Mouse (Mus musculus): Measurements from ENCODE around the gene Fgr. TPM values are rescaled to one million over a fixed set of nuclear protein-coding genes. Genes with fewer than 3 reads are reported as not detected.

Fgr gene
- total RNA-seq, 2 experiments from 2014 or later = 0.26 to 0.59 TPM

- no peak for DNase-seq (ENCODE audit: low spot score in 2 of 2)
These were observed 41.2 kb downstream of the Fgr start for GRCm38 (mm10) chr4:133014896-133015709.

DNA sequence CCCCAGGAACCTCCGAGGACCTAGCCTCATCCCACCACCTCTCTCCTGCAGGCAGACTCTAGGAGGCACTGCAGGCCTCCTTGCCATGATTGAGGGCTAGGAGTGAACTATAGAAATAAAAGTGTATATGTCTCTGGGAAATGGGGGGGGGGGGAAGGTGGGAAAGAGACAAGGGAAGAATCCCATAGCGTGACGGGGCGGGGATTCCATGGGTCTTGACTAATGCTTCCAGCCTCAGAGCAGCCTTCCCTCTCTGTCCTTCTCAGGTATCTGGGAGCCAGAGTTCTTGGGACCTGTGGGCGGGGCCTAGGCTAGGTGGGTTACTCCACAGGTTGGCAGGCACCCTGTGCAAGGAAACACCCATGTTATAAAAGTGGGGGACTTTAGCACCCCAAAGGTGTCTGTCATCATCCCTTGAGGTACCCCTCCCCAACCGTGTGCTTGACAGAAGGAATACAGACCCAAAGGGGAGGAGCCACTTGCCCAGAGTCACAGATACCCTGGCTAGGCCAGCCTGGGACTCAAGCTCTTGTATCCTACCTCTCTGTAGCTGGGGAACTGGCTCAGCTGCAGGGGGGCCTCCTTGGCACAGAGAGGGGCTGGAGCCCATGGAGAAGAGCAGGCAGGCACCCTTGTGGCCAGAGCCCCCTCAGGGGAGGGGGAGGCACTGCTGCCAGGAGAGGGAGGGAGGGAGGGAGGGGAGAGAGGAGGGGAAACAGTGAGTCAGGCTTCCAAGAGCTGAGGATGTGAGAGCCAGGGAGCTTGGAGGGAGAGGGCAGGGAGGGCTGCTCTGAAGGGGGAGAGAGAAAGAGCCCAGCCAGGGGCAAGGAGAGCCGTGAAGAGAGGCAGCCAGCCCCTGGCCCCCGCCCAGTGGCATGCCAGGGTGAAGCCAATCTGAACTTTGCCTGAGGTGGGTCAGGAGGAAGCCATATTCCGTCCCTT, 42.1 kb downstream of the Fgr start:
- no peak for DNase-seq (ENCODE audit: low spot score in 2 of 2)

GRCm38 (mm10) chr4:133016677-133017415, 43.0 kb downstream of the Fgr start:
- peak in 1 of 2 experiments; percentile 67 for DNase-seq (ENCODE audit: low spot score in 2 of 2)

DNA sequence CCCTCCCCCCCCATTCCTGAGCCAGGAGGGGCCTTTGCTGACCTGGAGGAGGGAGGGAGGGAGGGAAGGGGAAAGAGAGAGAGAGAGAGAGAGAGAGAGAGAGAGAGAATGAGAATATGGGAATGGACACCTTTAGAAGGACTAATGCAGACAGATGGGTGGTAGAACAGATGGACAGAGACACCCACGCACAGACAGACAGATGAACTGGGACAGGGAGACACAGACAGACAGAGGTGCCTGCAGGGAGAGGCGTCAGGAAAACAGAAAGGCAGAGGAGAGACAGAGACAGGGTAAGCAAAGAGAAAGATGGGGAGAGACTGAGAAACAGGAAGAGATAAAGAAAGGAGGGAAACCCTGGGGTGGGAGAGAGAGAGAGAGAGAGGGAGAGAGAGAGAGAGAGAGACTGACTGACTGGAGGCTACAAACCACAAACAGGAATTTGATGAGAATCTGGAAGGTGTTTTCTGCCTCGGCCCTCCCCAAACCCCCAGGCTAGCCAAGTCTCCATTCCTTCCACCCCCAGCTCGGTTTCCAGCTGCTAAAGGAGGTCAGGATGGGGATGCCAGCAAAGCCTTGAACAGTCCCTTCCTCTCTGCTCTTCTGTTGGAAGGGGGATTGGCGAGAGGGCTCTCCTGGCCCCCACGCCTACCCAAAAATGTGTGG, 43.8 kb downstream of the Fgr start:
- DNase-seq (ENCODE audit: low spot score in 2 of 2) = peak in 1 of 2 experiments; percentile 74

GRCm38 (mm10) chr4:133018263-133018798, 44.4 kb downstream of the Fgr start:
- DNase-seq (ENCODE audit: low spot score in 2 of 2) = no peak

GRCm38 (mm10) chr4:133020721-133021120, 46.8 kb downstream of the Fgr start:
- no peak for DNase-seq (ENCODE audit: low spot score in 2 of 2)

DNA sequence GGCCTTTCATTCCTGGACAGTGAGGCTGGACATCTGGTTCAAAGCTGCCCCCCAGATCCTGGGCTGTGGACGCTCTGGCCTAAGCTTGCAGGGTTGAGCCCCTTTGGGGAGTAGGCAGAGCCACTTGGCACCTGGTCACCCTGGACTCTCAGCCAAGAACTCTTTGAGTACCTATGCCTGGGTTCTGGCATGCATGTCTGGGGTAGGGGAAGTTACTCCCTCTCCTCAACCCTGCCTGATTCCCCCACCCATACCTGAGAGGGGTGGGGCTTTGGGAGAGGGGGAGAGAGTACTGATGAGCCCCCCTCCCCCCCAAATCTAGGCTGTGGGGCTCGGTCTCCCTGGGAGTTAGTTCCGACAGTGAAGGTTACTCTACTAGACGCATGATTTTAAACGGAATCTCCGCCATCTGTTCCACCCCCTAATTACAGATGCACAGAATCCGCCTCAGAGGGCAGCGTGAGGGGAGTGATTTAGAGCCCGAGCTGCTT, 47.3 kb downstream of the Fgr start:
- DNase-seq (ENCODE audit: low spot score in 2 of 2) = no peak

DNA sequence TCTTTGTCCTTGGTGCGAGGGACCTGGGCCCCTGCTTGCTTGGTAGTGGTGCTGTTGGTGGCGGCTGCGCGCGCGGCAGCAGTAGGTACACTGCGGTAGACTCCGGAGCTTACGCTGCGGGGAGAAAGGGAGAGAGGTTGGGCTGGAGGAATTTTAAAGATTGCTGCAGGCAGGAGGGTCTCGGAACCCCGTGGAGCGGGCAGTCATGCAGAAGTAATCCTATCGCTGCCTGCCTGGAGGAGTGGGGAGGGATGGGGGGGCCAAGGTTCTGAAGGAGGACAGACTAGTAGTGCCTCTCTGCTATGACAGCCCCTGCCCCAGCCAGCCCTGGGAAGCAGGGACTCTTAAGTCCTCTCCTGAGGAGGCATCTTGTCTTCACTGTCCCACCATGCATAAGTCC, 48.3 kb downstream of the Fgr start:
- no peak for DNase-seq (ENCODE audit: low spot score in 2 of 2)

DNA sequence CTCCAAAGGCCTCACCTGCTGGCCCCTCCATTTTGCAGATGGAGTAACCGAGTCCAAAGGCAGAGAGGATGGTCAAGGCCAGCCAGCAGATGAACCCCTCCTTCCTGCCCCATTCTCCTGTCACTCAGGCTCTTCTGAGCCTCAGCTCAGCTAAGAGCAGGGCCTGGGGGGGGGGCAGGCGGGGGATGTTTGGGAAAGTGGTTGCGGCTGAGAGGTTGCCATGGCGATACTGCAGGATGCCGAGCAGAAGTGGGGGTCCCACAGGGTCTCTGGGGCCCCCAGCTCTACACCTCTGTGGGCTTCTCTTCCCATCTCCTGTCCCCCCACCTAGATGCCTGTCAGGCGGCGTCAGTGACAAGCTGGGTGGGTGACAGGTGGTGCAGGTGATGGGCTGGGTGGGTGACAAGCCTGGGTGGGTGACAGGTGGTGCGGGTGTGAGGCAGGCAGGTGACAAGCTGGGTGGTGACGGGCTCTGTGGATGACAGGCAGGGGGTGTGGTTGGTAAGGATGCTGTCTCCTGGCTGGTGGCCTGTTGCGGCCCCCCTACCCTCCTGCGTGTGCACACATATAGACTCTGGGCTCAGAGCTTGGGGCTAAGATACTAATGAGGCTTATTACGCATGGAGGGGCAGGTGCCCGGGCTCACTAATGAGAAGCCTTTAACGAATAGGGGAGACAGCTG, 49.2 kb downstream of the Fgr start:
- DNase-seq (ENCODE audit: low spot score in 2 of 2) = no peak

DNA sequence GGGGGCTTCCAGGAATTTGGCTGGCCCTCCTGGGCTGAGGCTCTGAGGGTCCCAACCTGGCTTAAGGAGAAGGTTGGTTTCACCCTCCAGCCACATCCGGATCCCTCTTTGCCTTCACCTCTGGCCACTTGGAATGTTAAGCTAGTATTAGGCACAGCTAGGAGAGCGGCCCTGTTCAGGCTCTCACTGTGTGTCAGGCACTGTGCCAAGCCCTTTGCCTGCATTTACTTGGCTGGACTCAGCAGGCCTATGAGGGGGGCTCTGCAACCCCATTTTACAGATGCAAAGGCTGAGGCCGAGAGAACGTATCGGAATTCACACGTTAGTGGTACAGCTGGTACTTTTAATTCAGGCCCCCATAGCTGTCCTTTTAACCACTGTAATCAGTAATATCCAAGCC, 49.7 kb downstream of the Fgr start:
- DNase-seq (ENCODE audit: low spot score in 2 of 2) = no peak

DNA sequence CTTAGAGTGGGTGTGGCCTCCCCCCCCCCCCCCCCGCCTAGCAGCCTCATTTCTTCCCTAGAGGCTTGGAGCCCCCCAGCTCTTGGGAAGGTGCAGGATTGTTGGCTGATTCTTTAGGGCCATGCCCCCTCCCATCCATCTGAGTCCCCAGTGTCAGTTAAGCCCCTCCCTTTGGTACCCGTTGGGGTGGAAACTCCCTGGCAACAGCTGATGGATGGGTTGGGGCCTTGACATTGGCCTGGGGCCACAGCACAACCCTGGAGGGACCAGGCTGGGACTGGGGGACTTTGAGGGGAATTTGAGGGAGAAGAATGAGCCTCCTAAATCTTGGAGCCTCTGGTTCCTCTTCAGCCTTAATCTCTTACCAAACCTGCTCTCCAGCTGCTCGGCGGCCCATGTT, 50.5 kb downstream of the Fgr start:
- DNase-seq (ENCODE audit: low spot score in 2 of 2) = no peak

DNA sequence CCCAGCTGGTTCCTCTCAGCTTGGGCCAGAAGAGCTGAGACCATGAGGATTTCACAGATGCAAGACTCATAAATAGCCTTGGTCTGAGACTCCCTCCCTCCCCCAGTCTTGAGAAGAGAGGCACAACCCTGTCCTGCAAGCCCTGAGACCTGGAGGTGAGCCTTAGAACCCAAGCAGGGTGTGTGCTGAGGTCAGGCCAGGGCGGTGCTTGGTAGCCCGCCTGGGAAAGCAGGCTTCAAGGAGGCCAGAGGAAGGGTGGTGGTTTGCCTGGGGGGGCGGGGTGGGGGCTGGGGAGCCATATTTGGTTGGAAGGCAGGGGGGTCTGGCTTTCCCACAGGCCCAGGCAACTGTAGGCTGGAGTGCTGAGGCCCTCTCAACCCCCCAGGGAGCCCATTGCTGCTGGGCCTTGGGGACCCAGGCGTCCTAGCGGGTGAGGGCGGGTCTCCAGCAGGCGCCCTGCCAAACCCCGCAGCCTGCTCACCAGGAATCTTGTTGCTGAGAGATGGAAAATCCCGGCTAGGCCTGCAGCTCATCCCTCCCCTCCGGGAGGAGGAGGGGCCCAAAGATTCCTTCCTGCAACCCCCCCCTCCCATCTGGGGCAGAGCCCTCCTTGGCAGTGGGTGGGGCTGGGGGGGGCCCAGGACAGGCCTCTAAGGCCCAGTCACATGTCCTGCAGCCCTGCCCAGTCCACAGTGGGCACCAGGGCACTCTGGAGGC, 51.2 kb downstream of the Fgr start:
- no peak for DNase-seq (ENCODE audit: low spot score in 2 of 2)

GRCm38 (mm10) chr4:133026272-133026671, 52.4 kb downstream of the Fgr start:
- no peak for DNase-seq (ENCODE audit: low spot score in 2 of 2)

DNA sequence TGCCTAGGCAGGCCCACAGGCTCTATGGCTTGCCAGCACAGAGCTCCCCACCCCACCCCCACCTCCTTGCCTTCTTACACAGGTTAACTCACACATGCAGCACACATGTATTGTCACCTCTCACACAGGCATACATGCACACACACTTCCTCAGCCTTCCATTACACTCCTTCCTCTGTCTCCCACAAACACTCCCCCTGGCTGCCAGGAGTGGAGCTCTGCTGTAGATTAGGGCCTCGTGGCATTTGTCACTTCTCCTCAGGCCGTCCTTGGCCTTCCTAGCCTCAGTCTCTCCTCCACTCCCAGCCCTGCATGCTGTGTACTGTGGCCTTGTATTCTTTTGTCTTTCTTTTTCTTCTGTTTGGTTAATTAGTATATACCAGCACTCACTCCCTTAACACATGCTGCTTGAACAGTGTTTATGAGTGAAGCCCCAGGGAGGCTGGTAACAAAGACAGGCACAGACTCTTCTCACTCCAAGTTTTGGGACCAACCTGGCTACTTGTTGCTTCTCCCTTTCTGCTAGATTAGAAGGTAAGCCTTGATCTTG, 53.0 kb downstream of the Fgr start:
- no peak for DNase-seq (ENCODE audit: low spot score in 2 of 2)

DNA sequence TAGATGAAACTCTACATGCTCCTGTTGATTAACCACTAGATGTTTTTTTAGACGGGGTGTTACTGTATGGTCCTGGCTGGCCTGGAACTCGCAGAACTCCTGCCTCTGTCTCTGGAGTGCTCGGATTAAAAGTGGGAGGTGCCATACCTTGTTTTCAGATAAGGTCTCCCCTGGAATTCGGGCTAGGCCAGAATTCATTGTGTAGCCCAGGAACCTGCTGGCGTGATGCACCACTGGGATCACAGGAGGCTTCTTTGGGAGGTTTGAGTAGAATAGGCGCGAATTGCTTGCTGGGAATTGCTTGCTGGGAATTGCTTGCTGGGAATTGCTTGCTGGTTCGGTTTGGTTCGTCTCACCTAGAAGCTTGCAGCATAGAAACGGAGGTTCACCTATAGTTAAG, 53.8 kb downstream of the Fgr start:
- no peak for DNase-seq (ENCODE audit: low spot score in 2 of 2)

DNA sequence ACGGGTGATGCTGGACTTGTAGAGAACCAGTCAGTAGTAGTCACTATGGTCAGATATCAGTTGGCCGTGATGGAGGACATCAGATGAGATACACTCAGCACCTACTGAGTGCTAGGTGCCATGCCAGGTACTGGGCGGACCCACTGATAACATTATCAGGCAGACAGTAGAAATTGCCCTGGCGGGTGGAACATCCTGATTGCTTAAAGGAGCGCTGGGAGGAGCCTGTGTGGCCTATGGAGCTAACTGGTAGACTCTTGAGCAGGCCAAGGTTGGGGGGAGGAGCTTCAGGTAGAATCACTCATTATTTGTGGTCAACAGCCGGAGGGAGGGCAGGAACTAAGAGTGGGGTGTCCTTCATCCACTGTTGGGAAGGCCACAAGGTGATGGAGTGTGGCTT, 54.3 kb downstream of the Fgr start:
- no peak for DNase-seq (ENCODE audit: low spot score in 2 of 2)

- DNase-seq (ENCODE audit: low spot score in 2 of 2) = no peak
These were observed 55.0 kb downstream of the Fgr start for GRCm38 (mm10) chr4:133028875-133029274.

GRCm38 (mm10) chr4:133032410-133033095, 58.7 kb downstream of the Fgr start:
- DNase-seq (ENCODE audit: low spot score in 2 of 2) = no peak

Data from left cerebral cortex, adult 18-20 months (tissue).